Mouse (Mus musculus): Measurements from ENCODE around the gene Cfap70.

Cfap70 gene

DNA sequence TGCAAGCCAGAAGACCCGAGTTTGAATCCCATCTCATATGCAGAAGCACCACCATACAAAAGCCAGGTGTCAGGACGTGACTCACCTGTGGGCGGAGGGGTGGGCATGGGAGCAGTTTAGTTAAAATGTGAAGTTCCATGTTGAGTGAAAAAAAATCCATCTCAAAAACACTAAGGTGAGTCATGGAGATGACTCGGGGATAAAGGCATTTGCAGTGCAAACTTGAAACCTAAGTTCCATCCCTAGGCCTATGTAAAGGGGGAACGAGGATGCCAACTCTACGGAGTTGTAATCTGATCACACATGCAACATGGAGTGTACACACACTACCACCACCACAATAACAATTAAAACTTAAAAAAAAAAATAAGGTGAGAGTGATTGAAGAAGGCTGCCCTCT is 29.0 kb downstream of the Cfap70 start:
- DNase-seq (ENCODE audit: low spot score in 2 of 2) = no peak

DNA sequence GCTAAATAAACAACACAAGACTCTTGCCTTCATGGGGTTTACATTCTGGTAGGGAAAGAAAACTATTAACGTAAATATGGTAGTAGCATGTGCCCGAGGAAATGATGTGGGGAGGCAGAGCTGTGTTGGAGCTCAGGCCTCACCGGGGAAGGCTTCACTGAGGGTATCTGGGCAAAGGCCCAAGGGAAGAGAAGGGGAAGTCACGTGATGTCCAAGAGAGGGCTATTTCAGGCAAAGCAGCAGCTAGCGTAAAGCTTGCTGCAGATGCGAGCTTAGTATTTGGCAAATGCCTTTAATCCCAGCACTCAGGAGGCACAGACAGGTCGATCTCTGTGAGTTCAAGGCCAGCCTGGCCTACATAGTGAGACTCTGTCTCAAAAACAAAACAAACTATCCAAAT is 29.8 kb downstream of the Cfap70 start:
- DNase-seq (ENCODE audit: low spot score in 2 of 2) = no peak

DNA sequence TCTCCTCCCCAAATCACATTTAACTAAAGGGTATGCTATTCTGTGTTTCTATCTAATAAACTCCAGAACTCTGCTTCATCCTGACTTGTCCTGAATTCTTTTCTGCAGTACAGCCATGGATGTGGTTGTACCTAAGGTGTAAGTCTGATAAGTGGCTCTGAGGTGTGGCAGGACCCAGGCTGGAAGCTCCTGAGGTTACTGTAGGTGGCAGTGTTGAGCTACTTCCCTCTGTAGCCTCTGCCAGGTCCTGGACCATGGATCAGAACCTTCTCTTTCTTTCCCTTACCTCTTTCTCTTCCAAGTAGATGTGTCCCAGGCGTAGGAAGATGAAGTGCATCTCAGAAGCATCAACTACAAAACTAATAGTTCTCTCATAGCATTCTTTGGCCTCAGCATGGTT is 52.0 kb downstream of the Cfap70 start:
- peak in 1 of 2 experiments; percentile 22 for DNase-seq (ENCODE audit: low spot score in 2 of 2)

DNA sequence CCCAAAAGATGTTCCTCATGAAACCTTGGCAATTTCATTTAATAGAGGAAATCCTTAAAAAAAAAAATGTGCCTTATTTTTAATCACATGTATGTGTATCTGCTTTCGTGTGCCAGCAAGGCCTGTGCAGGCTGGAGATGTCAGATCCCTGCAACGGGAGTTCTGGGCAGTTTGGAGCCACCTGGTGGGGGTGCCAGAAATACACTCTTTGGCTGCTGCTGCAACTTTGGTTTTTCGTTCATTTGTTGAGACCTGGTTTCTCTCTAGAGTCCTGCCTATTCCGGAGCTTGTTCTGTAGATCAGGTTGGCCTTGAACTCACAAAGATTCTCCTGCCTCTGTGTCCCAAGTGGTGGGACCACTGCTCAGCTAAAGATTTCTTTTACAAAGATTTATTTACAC is 53.2 kb downstream of the Cfap70 start:
- DNase-seq (ENCODE audit: low spot score in 2 of 2) = peak in 1 of 2 experiments; percentile 47

DNA sequence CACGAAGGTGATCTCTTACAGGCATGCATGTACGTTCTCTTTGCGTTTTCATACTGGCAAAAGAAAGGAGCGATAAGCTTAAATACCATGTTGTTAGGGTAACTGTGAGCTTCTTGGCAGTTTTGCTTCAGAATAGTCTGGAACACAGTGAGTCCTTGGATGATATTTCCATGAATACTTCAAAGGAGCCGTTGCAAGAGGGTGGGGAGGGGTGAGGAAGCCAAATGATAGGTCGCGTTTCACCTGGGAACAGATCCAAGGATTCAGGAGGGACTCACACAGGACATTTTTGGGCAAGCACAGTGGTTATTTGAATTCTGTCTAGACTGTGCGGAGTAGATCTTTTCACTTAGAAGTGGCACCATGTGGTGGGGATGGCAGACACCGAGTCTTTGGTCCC is 54.8 kb downstream of the Cfap70 start:
- no peak for DNase-seq (ENCODE audit: low spot score in 2 of 2)

DNA sequence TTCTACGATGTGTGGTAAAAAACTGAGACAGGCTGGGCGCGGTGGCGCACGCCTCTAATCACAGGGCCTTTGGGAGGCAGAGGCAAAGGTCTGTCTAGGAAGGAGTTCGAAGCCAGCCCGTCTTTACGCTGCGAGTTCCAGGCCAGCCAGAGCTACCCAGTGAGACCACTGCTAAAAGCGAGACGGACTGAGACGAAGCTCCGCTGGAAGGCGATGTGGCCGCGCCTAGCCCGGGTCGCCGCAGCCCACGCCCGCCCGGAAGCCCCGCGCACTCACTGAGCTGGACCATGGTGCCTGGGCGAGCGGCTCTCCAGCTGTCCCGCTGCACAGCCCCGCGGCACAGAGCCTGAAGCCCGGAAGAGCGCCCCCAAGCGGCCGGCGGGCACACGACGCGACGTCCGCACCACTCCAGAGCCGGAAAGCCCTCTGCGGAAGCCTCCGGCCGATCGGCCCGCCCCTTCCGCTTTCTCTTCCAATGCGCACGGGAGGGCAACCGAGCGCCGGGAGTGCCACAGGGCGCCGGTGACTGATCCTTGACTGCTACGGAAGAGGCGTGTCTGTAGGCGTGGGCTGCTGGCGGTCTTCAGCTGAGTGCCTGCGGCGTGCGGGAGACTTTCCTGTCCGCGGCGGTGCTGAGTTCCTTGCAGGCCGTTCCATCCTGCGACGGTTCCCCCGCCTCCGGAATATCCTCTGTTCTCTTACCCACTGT is 58.7 kb downstream of the Cfap70 start, which contains the start of gene Mrps16:
TSS of gene Mrps16 (minus strand) at position 430 of the 709 bp plus-strand sequence.
- DNase-seq (ENCODE audit: low spot score in 2 of 2) = peak; percentile 92

DNA sequence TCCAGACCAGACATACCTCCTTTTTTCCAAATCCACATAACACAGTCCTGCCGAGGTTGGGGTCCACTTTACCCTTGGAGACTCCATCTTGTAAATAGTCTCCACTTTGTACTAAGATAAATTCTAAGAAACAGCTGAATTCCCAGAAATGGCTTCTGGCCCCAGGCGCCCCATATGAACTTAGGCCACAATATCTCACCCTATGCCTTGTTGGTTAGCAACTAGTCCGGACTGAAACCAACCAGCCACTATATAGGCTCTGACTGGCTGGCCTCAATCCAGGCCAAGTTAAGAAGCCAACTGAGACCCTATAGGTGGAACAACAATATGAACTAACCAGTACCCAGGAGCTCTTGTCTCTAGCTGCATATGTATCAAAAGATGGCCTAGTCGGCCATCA is 59.7 kb downstream of the Cfap70 start:
- DNase-seq (ENCODE audit: low spot score in 2 of 2) = no peak

DNA sequence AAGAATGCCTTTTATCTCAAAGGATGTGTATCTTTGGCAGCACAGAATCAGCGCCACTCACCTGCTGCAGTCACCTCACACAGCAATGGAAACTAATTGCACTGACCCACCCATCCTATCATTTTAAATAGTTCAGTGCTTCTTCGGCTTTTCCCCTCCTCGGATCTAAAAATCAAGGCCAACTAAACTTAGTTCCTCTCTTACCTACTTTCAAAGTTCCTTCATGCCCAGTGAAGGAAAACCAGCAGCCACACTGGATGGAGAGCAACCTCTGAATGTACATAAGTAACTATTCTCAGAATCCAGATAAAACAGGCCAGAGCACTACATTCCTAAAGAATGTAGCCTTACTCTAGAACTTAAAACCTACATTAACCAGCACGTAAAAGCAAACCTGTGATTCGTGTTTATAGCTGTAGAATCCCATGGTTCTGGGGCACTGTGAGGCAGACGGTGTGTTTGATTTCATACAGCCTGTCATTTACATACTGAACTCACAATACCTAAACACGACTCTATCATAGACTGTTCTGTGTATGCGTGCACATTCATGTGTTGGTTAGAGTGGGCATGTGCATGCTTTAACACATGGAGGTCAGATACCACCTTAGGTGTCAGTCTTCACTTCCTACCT is 62.5 kb downstream of the Cfap70 start:
- DNase-seq (ENCODE audit: low spot score in 2 of 2) = no peak

DNA sequence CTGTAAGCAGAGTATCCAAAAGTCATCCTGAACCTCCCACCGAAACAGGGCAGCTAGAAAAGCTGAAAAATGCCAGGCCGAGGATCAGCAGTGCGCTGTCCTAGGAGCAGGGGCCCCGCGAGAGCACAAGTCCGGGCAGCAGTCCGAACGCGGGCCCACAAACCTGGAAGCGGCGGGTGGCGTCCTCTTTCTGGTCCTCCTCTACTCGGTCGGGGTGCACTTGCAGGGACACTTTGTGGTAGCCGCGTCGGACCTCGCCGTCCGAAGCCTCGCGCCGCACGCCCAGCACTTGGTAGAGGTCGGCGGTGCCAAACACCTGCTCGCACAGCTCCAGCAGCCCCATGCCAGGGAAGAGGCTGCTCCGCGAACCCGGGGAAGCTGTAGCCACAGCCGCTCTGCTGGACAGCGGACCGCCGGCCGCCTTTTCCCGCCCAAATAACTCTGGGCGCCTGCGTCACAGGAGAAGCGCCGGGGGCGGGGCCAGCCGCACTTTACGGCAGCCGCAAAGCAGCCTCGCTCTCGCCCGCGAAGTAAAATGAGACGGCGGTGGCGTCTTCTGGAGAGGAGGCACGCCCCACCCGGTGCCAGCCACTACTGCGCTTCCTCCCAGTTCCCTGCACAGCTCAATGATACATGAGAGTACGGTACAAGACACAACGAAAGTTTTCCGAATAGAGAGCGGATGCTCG is 63.4 kb downstream of the Cfap70 start, which contains the start of gene Dnajc9:
TSS of gene Dnajc9 (minus strand) at position 470 of the 689 bp plus-strand sequence.
- peak; percentile 92 to 94 for DNase-seq (ENCODE audit: low spot score in 2 of 2)

DNA sequence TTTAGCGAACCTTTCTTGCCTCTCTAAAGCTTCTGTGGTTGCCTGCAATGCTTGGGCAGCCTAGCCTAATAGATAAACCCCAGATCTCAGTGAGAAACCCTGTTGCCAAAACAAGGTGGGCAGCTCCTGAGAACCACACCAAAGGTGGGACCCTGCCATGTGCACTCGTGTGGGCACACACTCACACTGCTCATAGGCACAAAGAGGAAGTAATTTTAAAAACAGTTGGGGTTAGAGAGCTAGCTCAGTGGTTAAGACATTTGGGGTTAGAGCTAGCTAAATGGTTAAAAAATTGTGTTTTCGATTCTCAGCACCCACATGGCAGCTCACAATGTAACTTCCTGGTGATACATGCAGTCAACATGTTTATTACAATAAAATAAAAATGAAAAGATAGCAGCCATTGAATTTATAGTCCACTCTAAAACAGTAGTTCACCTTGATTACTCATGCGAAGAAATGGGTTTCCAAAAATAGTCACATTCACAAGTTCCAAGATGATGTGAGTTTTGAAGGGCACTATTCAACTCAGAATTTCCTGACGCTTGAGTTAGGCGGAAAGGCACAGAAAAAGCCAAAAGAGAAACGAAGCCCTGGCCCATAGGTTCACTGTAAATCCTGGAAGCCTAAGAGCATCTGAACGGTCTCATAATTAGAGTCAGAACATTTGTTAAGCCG is 72.1 kb downstream of the Cfap70 start:
- DNase-seq (ENCODE audit: low spot score in 2 of 2) = no peak

DNA sequence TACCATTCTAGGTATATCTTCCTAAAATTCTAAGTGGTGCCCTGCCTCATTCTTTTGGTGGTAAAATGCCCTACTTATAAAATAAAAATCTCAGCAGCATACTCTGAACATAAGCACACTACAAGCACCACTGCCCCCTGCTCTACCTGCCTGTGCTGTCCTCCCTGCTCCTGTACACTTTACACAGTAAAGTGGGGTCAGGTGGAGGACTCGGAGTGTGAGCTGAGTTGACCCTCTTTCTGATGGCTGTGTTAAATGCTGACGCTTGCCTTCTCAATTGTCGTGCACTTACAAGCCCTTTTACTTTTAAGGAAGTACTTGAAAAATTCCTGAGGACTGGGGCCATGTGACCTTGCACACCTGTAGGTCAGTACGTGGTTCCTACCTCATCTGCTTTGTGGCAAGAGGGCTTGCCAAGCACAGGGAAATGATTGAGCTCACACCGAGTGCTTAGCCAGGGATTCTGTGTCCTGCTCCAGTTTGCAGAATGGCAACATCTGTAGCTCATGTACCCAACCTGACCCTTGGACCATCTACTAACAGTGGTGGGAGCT is 72.9 kb downstream of the Cfap70 start:
- DNase-seq (ENCODE audit: low spot score in 2 of 2) = no peak

DNA sequence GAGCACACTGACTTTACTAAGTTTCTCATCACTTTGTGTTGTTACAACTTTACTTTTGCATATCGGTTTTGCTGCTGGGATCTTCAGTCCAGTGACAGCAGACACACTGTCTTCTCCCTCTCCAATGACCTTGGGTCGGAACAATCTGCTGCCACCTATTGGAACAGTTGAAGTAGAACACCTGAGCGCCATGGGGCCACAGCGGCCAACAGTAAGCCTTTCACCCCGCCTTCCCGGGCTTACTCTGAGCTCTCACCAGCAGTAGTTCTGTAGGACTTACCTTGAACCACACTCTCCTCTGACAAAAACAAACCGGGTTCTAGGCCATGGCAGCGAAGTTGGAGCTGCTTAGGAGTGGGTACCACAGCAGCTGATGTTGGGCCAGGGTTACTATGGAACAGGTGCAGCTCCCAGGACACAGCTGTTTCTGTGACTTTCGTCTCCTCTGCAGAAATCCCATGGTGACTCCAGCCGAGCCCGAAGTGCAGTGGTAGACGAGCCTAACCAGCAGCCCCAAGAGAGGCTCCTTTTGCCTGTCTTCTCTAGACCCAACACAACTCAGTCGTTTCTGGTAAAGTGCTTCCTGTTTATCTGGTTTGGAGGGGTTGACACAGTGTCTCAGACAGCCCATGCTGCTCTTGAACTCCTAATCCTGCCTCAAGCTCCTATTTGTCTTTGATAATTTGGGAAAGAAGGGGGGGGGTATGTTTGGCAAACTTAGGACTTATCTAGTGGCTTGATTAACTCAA is 73.5 kb downstream of the Cfap70 start:
- DNase-seq (ENCODE audit: low spot score in 2 of 2) = peak; percentile 43 to 65

DNA sequence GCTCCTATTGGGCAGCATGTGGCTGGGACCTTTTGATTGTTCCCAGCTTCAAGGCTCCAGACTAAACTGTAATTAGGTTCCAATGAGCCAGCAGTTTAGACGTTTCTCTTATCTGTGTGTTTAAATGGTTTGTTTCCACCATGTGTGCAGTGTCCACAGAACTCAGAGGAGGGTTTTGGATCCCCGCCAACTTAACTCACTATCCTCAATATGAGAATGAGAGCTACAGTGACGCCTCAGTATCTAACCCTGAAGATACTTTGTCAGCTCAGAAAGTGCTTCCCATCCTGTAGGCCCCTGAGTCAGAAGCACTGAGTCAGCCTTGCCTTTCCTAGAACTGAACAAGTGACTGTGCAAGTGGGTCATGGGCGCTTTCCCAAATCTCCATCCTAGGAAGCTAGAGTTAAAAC is 74.9 kb downstream of the Cfap70 start:
- DNase-seq (ENCODE audit: low spot score in 2 of 2) = no peak

DNA sequence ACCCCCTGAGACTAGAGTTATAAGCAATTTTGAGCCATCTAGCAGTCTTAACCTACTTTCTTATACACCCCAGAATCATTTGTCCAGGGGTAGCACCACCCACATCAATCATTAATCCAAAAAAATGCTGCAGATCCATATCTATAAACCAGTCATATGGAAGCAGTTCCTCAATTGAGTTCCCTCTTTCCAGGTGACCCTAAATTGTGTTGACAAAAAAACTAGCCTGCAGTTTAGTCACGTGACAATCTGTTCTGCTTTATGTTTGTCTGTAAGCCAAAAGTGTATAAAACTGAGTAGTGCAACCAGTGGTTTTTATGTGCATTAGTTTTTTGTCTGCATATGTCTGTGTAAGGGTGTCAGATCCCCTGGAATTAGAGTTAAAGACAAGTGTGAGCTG is 80.2 kb downstream of the Cfap70 start:
- DNase-seq (ENCODE audit: low spot score in 2 of 2) = no peak

DNA sequence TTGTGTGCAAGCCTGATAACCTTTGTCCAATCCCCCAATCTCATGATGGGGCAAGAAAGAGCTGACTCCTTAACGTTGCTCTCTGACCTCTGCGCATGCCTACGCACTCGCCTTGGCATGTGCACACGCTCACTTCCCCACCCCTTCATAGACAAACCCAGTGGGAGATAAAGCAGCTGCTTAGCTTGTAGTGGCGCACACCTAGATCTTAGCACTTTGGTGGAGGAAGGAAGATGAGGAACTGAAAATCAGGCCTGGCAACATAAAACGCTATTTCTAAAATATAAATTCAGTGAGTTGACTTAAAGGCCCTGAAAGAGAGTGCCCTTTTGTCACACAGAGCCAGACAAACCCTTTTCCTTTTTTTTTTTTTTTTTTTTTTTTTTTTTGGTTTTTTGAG is 81.2 kb downstream of the Cfap70 start:
- DNase-seq (ENCODE audit: low spot score in 2 of 2) = no peak

DNA sequence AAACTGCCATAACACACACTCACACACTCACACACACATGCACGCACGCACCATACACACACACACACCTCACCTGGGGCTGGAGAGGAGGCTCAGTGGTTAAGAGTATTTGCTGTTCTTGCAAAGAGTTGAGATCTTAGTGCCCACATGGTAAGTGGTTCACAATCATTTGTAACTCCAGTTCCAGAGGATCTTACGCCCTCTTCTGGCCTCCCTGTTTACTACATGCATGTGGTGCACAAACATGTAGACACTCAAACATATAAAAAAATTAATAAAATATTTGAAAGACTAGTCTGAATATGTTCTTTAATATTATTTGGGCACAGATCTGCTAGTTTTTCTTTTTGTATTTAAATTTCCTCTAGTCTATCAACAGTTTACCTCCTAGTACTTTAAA is 83.8 kb downstream of the Cfap70 start:
- DNase-seq (ENCODE audit: low spot score in 2 of 2) = no peak

DNA sequence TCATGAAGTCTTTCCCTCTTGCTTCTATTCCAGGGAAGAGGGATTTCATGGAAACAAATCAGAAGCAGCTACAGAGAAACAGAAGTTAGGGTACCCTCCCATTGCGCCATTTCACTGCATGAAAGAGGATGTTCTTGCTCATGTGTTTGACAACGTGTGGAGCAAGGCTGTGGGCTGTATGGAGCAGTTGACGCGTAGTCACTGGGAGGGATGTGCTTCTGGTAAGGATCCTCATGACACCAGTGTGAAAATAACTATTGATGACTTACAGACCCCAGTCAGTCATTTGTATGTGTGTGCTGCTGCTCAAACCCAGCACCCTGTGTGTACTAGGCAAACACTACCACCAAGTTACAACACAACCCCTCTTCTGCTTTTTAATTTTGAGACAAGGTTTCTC is 88.8 kb downstream of the Cfap70 start:
- no peak for DNase-seq (ENCODE audit: low spot score in 2 of 2)

DNA sequence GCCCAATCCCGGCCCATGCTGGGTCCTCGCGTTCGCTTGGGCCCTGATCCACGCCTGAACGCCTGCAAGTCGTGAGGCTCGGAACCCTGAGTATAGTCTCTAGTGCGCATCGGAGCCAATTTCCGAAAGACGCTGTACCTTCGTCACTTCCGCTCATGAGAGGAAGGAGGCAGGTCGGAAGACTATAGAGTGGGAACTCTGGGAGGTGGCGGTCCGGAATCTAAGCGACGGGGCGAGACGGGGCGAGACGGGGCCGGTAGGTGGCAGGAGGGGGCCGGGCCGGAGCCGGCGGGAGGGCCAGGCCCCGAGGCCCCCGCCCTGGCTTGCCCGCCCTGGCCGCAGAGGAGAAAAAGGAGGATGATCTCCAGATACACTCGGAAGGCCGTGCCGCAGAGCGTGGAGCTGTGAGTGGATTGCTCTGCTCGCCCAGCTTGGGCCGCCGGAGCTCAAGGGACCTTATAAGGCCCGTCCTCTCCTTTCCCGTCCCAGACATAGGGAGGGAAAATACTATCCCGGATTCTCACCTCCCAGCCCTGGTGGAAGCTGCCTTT is 104.0 kb downstream of the Cfap70 start, which contains the start of the genes Ecd and Fam149b:
TSS of gene Ecd (minus strand) at position 131 of the 551 bp plus-strand sequence.
TSS of gene Fam149b (plus strand) at position 172 of the 551 bp plus-strand sequence.
- peak; percentile 84 to 92 for DNase-seq (ENCODE audit: low spot score in 2 of 2)

DNA sequence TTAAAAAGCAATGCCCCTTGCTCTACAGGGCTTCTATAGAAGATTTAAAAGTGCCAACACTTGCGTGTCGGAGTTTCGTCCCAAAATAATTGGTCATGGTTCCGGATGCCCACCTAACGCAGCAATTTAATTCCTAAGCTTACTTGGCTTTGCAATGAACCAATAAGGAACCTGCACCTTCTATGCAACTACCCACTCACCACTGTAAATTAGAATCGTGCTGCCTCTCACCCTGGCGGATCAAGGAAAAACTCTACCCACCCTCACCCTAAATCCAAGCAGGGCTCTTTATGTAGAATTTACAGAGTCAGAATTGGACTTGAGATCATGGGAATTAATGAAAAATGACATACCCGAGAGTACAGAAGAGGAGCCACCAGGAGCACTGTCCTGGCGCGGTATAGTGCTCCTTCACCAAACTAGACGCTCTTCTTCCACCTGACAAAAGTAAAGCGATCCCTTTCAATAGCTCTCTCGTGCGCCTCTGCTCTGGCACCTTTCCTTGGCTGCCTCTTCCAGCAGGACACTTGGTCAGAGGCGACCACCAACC is 104.5 kb downstream of the Cfap70 start:
- no peak for DNase-seq (ENCODE audit: low spot score in 2 of 2)

DNA sequence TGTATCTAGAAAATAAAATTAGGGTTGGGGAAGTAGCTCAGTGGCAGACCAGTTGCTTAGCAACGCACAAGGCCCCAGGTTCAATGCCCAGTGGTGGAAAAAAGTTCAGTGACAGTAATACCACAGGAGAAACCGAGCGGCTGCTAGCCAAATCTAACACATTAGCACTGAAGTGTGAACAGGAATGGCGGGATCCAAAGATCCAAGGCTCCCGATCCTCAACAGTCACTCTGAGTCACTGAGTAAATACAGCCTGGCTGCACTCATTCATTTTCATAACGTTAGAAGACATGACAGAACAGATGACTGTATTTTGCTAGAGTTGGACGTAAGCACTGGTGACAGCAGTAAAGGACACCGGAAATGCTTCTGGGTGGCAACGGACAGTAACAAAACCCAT is 106.1 kb downstream of the Cfap70 start:
- no peak for DNase-seq (ENCODE audit: low spot score in 2 of 2)

Data from thymus, postnatal 10 days (tissue).